9 mouse cellular contexts compared by ENCODE assay signal in genomic region chr4:125315818-125316217, GRCm38 (mm10).
DNase-seq lines count a peak whose midpoint lies in the region; ATAC-seq and TF ChIP-seq lines count a peak whose summit lies in the region.
"Had no signal": no experiment of that assay in that cellular context is flagged by ENCODE, and none has a peak within 500 bp of the region (broad histone marks: within the 10 kb centered on the region; RNA-seq: fewer than 3 reads in every experiment).

No protein-coding gene starts in this region.

- no peaks in the 10 kb centered on the region for H3K27me3 ChIP-seq in G1E (ENCODE audit: insufficient read depth, low read length)
- no peaks in the 10 kb centered on the region for H3K27me3 ChIP-seq in hindbrain, embryonic 15.5 days
- H3K27me3 ChIP-seq in midbrain, embryonic 13.5 days = peaks cover 18% of the 10 kb centered on the region; the same call in 1 of the 2 replicates

- TF ChIP-seq CTCF in G1E (IDR thresholded peaks at IDR 0.05; ENCODE audit: low read depth, low read length) = no peak

- DNase-seq in G1E (ENCODE audit: low spot score) = no peak
- peak; percentile 73 to 83 for DNase-seq in cerebellum, postnatal 14 days
- no peak for DNase-seq in thymus, postnatal 10 days (ENCODE audit: low spot score in 2 of 2)
- DNase-seq in urinary bladder, adult 18-20 months (ENCODE audit: low spot score in 2 of 2) = no peak
- no peak for DNase-seq in heart, postnatal 10 days
- no peak for DNase-seq in urinary bladder, adult 2 months (ENCODE audit: low spot score)
- DNase-seq: lung, embryonic 14.5 days had no signal

- no peaks in the 10 kb centered on the region for H3K4me1 ChIP-seq in G1E (ENCODE audit: insufficient read depth, low read depth, low read length)
- H3K4me1 ChIP-seq in hindbrain, embryonic 15.5 days (replicated peaks) = peaks cover 41% of the 10 kb centered on the region
- H3K4me1 ChIP-seq in midbrain, embryonic 13.5 days (replicated peaks) = peaks cover 32% of the 10 kb centered on the region

- peaks cover 96% of the 10 kb centered on the region for H3K9me3 ChIP-seq in G1E (replicated peaks)
- no peaks in the 10 kb centered on the region for H3K9me3 ChIP-seq in hindbrain, embryonic 15.5 days
- H3K9me3 ChIP-seq in midbrain, embryonic 13.5 days = no peaks in the 10 kb centered on the region

- 17% methylated on average over 6 of the region's 6 CpGs for WGBS in hindbrain, embryonic 15.5 days
- 27% methylated on average over 6 of the region's 6 CpGs for WGBS in midbrain, embryonic 13.5 days

- H3K27ac ChIP-seq in hindbrain, embryonic 15.5 days (replicated peaks) = 0 out of 2 replicates have a peak overlapping the region, but pooled peaks have one; percentile 1
- H3K27ac ChIP-seq in midbrain, embryonic 13.5 days = no peak overlapping the region

- no peak overlapping the region for H3K9ac ChIP-seq in hindbrain, embryonic 15.5 days
- no peak overlapping the region for H3K9ac ChIP-seq in midbrain, embryonic 13.5 days (replicated peaks)
- H3K9ac ChIP-seq: lung, embryonic 14.5 days had no signal

- H3K36me3 ChIP-seq in G1E (replicated peaks) = no peaks in the 10 kb centered on the region
- H3K36me3 ChIP-seq in hindbrain, embryonic 15.5 days = no peaks in the 10 kb centered on the region
- H3K36me3 ChIP-seq in midbrain, embryonic 13.5 days = no peaks in the 10 kb centered on the region

- H3K4me3 ChIP-seq in G1E (ENCODE audit: low read depth, low read length) = peak overlapping the region; percentile 24; the same call in 1 of the 2 replicates
- no peak overlapping the region for H3K4me3 ChIP-seq in hindbrain, embryonic 15.5 days
- H3K4me3 ChIP-seq in midbrain, embryonic 13.5 days (replicated peaks) = no peak overlapping the region

- H3K4me2 ChIP-seq in hindbrain, embryonic 15.5 days = no peak overlapping the region
- no peak overlapping the region for H3K4me2 ChIP-seq in midbrain, embryonic 13.5 days (replicated peaks)
- H3K4me2 ChIP-seq: lung, embryonic 14.5 days had no signal

- ATAC-seq in G1E (ENCODE audit: extremely low read depth, insufficient number of reproducible peaks, low FRiP score, poor library complexity, severe bottlenecking) = no peak
- peak; percentile 89 for ATAC-seq in hindbrain, embryonic 15.5 days (ENCODE audit: low FRiP score, low read depth)
- ATAC-seq in midbrain, embryonic 13.5 days = peak; percentile 72

- intact Hi-C loops in heart, postnatal 10 days (cut with DNase I) = no loop called here

Comparison
In these comparisons a context has a peak if more than half of its experiments do, and no peak if none do; other contexts are left out.
1. DNase-seq: peak in cerebellum, postnatal 14 days (2 of 2); none in G1E (single experiment), thymus, postnatal 10 days (0 of 2), urinary bladder, adult 18-20 months (0 of 2), heart, postnatal 10 days (0 of 2) and urinary bladder, adult 2 months (single experiment).